Mouse (Mus musculus) neural tube, embryonic 11.5 days (tissue): ENCODE data around the gene Epo. TPM values are rescaled to one million over a fixed set of nuclear protein-coding genes. Genes with fewer than 3 reads are reported as not detected.

Experiments used
- ATAC-seq: fragments of 200-750 bp; cut with Nextera tagmentation; 2 replicates; pipeline ENCODE4 v1.8.0; 2017; ENCODE audit warnings: moderate number of reproducible peaks, mild to moderate bottlenecking, moderate TSS enrichment, moderate library complexity; ENCODE audit not compliant: insufficient read depth, low FRiP score, low TSS enrichment
- DNase-seq: peaks from one replicate; pipeline ENCODE4 v3.0.0-alpha.2; 2015; ENCODE audit warnings: low spot score
- H3K27ac ChIP-seq: fragments of 300-500 bp; sonication (generic); 2 replicates; pipeline ENCODE4 v1.5.1; 2014; ENCODE audit warnings: low read depth, mild to moderate bottlenecking, low read length
- H3K27me3 ChIP-seq: fragments of 300-500 bp; sonication (generic); 2 replicates; pipeline ENCODE4 v1.6.1; 2014; ENCODE audit warnings: mild to moderate bottlenecking, low read length, mixed read lengths; ENCODE audit not compliant: control insufficient read depth, insufficient read depth
- H3K36me3 ChIP-seq: fragments of 300-500 bp; sonication (generic); 2 replicates; pipeline ENCODE4 v1.6.1; 2014; ENCODE audit warnings: mild to moderate bottlenecking, low read length, moderate library complexity, mixed read lengths; ENCODE audit not compliant: control insufficient read depth, insufficient read depth
- H3K4me1 ChIP-seq: fragments of 300-500 bp; sonication (generic); 2 replicates; pipeline ENCODE4 v1.6.1; 2014; ENCODE audit warnings: low read length, mixed read lengths; ENCODE audit not compliant: control insufficient read depth, insufficient read depth
- H3K4me2 ChIP-seq: fragments of 300-500 bp; sonication (generic); 2 replicates; pipeline ENCODE4 v1.6.1; 2014; ENCODE audit warnings: low read depth, mild to moderate bottlenecking, moderate library complexity
- H3K4me3 ChIP-seq: fragments of 300-500 bp; sonication (generic); 2 replicates; pipeline ENCODE4 v1.5.1; 2014; ENCODE audit warnings: low read depth, low read length
- H3K9ac ChIP-seq: fragments of 300-500 bp; sonication (generic); 2 replicates; pipeline ENCODE4 v1.6.1; 2014; ENCODE audit warnings: mild to moderate bottlenecking, low read length
- H3K9me3 ChIP-seq: fragments of 300-500 bp; sonication (generic); 2 replicates; pipeline ENCODE4 v1.6.1; 2016; ENCODE audit warnings: low read length; ENCODE audit not compliant: control insufficient read depth
- WGBS: fragments of 180-500 bp; shearing (Covaris S2); extraction: QIAGEN DNeasy Blood & Tissue Kit; methylation state at CpG from one replicate; pipeline ENCODE4 v1.1.7; 2014; 5-methylcytosine and 5-hydroxymethylcytosine counted together
- polyA plus RNA-seq: library from polyadenylated mRNA; unstranded; fragments of >200 nt; fragmentation: Nextera tagmentation; extraction: Ambion mirVana; gene quantifications from 2 replicates; pipeline ENCODE4 v1.2.1, GENCODE M21; 2014

Epo gene
- polyA plus RNA-seq, 1 experiment from 2014 or later: 0.34 TPM

DNA sequence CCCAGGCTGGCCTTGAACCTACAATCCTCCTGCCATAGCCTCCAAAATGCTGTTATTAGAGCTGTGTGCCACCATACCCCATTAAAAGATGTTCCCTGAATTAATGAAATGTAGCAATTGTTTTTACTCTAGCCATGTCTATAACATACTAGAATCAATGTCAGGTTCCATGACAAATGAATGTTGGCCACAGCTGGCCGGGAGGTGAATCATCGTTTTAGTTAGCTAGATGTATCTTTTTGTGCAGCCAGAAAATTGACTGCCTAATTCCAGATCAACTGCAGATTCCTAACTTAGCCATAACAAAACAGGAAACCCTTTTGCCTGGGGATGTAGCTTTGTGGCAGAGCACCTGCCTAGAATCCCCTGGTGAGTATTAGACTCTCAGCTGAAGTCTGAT is 16.8 kb upstream of the Epo start:
- no peak overlapping the region for H3K27ac ChIP-seq
- no peak overlapping the region for H3K9ac ChIP-seq
- H3K4me1 ChIP-seq: no peaks in the 10 kb centered on the region
- no peak for DNase-seq
- no peaks in the 10 kb centered on the region for H3K36me3 ChIP-seq
- 0 out of 2 replicates have a peak, but pooled peaks cover 1% of the 10 kb centered on the region for H3K27me3 ChIP-seq
- no peak for ATAC-seq
- H3K4me3 ChIP-seq: no peak overlapping the region
- WGBS: 81% methylated on average over 2 of the region's 2 CpGs
- H3K9me3 ChIP-seq: no peaks in the 10 kb centered on the region
- H3K4me2 ChIP-seq: no peak overlapping the region

DNA sequence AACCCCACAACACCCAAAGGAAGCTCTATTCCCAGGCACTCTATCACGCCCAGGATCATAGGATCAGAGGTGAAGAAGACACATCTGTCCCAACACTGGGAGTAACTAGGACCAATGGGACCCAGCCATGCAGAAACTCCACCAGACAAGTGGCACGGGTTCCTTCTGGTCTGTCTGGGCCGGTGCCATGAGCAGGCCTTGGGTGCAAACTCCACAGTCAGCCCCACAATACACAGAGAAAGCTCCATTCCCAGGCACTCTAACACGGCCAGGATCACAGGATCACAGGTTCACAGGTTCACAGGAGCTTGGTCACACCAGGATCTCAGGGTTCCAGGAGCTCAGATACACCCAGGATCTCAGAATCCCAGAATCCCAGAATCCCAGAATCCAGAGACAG is 12.6 kb upstream of the Epo start:
- Histone ChIP-seq H3K27ac (no peak overlapping the region), H3K4me2 (no peak overlapping the region), H3K4me3 (no peak overlapping the region), H3K27me3 (no peaks in the 10 kb centered on the region), H3K36me3 (no peaks in the 10 kb centered on the region), H3K9ac (no peak overlapping the region), H3K4me1 (no peaks in the 10 kb centered on the region), H3K9me3 (no peaks in the 10 kb centered on the region)
- no peak for DNase-seq
- ATAC-seq: no peak
- WGBS: 79% methylated on average over 4 of the region's 4 CpGs

- no peak for ATAC-seq
- Histone ChIP-seq H3K9me3 (no peaks in the 10 kb centered on the region), H3K4me2 (no peak overlapping the region), H3K27ac (no peak overlapping the region), H3K4me1 (no peaks in the 10 kb centered on the region), H3K9ac (no peak overlapping the region), H3K36me3 (no peaks in the 10 kb centered on the region), H3K27me3 (no peaks in the 10 kb centered on the region), H3K4me3 (no peak overlapping the region)
- no peak for DNase-seq
- WGBS: 66% methylated on average over 6 of the region's 6 CpGs
These were observed 11.9 kb upstream of the Epo start for GRCm38 (mm10) chr5:137544926-137545325.

GRCm38 (mm10) chr5:137541768-137542540 is 8.9 kb upstream of the Epo start:
- H3K27ac ChIP-seq: no peak overlapping the region
- no peaks in the 10 kb centered on the region for H3K36me3 ChIP-seq
- WGBS: 84% methylated on average over 5 of the region's 5 CpGs
- H3K9me3 ChIP-seq: no peaks in the 10 kb centered on the region
- H3K9ac ChIP-seq: no peak overlapping the region
- H3K4me1 ChIP-seq: no peaks in the 10 kb centered on the region
- DNase-seq: no peak
- no peaks in the 10 kb centered on the region for H3K27me3 ChIP-seq
- H3K4me3 ChIP-seq: no peak overlapping the region
- no peak overlapping the region for H3K4me2 ChIP-seq
- no peak for ATAC-seq

GRCm38 (mm10) chr5:137540991-137541390 is 7.9 kb upstream of the Epo start:
- DNase-seq: no peak
- Histone ChIP-seq H3K4me2 (no peak overlapping the region), H3K27ac (no peak overlapping the region), H3K9me3 (no peaks in the 10 kb centered on the region), H3K27me3 (no peaks in the 10 kb centered on the region), H3K4me3 (no peak overlapping the region), H3K36me3 (no peaks in the 10 kb centered on the region), H3K4me1 (no peaks in the 10 kb centered on the region), H3K9ac (no peak overlapping the region)
- ATAC-seq: no peak
- 73% methylated on average over 6 of the region's 6 CpGs for WGBS

DNA sequence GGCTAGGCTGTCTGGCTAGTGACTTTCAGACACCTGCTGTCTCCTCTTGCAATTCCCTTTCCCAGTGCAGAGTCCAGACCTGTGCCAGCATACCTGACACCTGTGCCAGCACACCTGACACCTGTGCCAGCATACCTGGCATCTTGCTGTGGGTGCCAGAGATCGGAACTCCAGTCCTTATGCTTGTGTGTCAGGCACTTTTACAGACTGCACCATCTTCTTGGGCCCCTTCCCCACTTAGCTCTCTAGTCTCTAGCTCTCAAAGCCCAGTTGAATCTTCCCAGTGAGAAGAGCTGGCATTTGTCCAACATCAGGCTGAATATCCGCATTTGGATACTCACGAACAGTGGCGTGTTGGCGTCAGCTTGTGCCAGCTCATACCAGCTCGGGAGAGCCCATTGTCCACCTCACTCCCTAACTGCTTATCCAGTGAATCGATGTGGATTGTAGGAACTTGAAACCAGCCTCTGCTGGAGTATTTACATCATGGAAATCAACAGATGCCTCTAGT is 6.3 kb upstream of the Epo start:
- WGBS: 86% methylated on average over 7 of the region's 7 CpGs
- no peak overlapping the region for H3K9ac ChIP-seq
- no peaks in the 10 kb centered on the region for H3K4me1 ChIP-seq
- H3K27me3 ChIP-seq: no peaks in the 10 kb centered on the region
- no peaks in the 10 kb centered on the region for H3K36me3 ChIP-seq
- no peaks in the 10 kb centered on the region for H3K9me3 ChIP-seq
- DNase-seq (no peak), ATAC-seq (no peak)
- H3K27ac ChIP-seq: no peak overlapping the region
- H3K4me2 ChIP-seq: no peak overlapping the region
- H3K4me3 ChIP-seq: no peak overlapping the region

DNA sequence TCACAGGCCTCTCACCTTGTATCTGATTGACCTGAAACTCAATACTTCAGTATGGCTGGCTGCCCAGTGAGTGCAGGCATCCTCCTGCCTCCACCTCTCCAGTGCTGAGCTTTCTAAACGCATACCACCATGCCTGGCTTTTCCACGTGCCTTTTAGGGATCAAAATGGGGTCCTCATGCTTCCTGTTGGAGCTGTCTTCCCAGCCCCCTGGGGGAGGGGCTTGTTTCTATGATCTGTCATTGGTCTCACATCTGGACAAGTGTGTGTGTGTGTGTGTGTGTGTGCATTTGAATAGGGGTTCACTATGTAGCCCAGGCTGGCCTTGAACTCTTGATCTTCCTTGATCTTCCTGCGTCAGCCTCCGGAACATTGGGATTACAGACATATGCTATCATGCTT is 4.4 kb upstream of the Epo start:
- no peak for ATAC-seq
- Histone ChIP-seq H3K9me3 (no peaks in the 10 kb centered on the region), H3K9ac (no peak overlapping the region), H3K4me1 (no peaks in the 10 kb centered on the region), H3K4me2 (no peak overlapping the region), H3K36me3 (no peaks in the 10 kb centered on the region), H3K4me3 (no peak overlapping the region), H3K27me3 (no peaks in the 10 kb centered on the region), H3K27ac (no peak overlapping the region)
- DNase-seq: no peak
- WGBS: 62% methylated on average over 4 of the region's 4 CpGs

DNA sequence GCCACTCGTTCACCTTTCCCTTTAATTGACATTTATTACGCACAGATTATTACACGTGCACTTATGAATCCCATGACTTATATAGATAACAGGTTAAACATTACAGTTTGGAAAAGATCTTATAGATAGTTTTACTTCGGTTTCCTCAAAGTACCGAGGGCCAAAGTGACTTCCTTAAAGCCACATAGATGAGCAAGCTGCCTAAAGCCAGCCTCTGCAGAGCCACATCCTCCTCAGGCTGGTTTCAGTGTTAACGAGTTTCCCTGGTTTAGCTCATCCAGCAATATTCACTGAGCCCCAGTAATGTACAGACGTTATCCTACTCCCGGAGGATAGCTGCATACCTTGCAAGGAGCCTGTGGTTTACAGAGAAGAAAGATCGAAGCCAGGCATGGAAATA is 2.3 kb upstream of the Epo start:
- 84% methylated on average over 9 of the region's 9 CpGs for WGBS
- Histone ChIP-seq H3K4me3 (no peak overlapping the region), H3K9me3 (no peaks in the 10 kb centered on the region), H3K27ac (no peak overlapping the region), H3K4me1 (peaks cover 2% of the 10 kb centered on the region; the same call in 1 of the 2 replicates), H3K27me3 (no peaks in the 10 kb centered on the region), H3K36me3 (no peaks in the 10 kb centered on the region), H3K4me2 (no peak overlapping the region), H3K9ac (no peak overlapping the region)
- DNase-seq: no peak
- ATAC-seq: no peak

DNA sequence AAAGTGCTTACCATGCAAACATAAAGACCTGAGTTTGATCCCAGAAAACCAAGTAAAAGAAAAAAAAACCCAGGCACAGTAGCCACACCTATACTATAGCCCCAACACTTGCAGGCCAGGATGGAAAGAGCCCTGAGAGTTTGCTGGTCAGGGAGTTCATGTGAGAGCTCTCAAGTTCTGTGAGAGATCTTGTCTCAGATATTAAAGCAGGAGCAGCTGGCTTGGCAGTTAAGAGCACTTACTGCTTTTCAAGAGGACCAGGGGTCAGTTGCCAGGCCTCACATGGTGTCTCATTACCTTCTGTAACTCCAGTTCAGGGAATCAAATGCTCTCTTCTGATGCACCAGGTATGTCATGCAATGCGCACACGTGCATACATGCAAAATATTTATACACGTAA is 1.7 kb upstream of the Epo start:
- WGBS: 86% methylated on average over 3 of the region's 3 CpGs

More for the DNA sequence above, 1.7 kb upstream of the Epo start:
- Histone ChIP-seq H3K27me3 (no peaks in the 10 kb centered on the region), H3K9me3 (no peaks in the 10 kb centered on the region), H3K36me3 (peaks cover under 1% of the 10 kb centered on the region; the same call in 1 of the 2 replicates), H3K4me3 (no peak overlapping the region), H3K4me2 (no peak overlapping the region), H3K9ac (no peak overlapping the region), H3K27ac (no peak overlapping the region), H3K4me1 (peaks cover 7% of the 10 kb centered on the region; the same call in 1 of the 2 replicates)
- ATAC-seq (no peak), DNase-seq (no peak)
